Mouse (Mus musculus): Measurements from ENCODE around the gene Oas1c.
"Not testable (repeated sequence)": the region's sequence is repeated elsewhere in the genome, so short reads cannot be mapped to it uniquely, and the experiment has no call there.

The Oas1c gene

GRCm38 (mm10) chr5:120811951-120812819 lies at the start of gene Oas1c:
Gene Oas1c (minus strand): TSS chr5:120812514.
- in situ Hi-C loops (cut with MboI, MseI) = no loop called here

- in situ Hi-C loops (cut with MboI, MseI) = no loop called here
These were observed 48.8 kb upstream of the Oas1c start, which contains the start of gene Oas1h for GRCm38 (mm10) chr5:120861121-120861520. Gene Oas1h (plus strand): TSS chr5:120861421.

- in situ Hi-C loops (cut with MboI, MseI) = no loop called here
These were observed 46.9 kb upstream of the Oas1c start for GRCm38 (mm10) chr5:120859241-120859640.

GRCm38 (mm10) chr5:120849601-120850136 lies 37.4 kb upstream of the Oas1c start:
- in situ Hi-C loops (cut with MboI, MseI) = no loop called here

- in situ Hi-C loops (cut with MboI, MseI) = no loop called here
These were observed 34.8 kb upstream of the Oas1c start, which contains the start of gene Oas1f for GRCm38 (mm10) chr5:120847067-120847466. Gene Oas1f (plus strand): TSS chr5:120847367.

- in situ Hi-C loops (cut with MboI, MseI) = loop anchor here in 1 of 2 experiments (5.0 kb wide), 1 partner anchor 42 kb away; no protein-coding TSS in a partner anchor
These were observed 32.4 kb upstream of the Oas1c start for GRCm38 (mm10) chr5:120844713-120845112.

- in situ Hi-C loops (cut with MboI, MseI) = no loop called here
These were observed 24.6 kb upstream of the Oas1c start for GRCm38 (mm10) chr5:120836731-120837585.

GRCm38 (mm10) chr5:120833335-120834280 lies 21.3 kb upstream of the Oas1c start:
- in situ Hi-C loops (cut with MboI, MseI) = no loop called here

GRCm38 (mm10) chr5:120831031-120831430 lies 18.7 kb upstream of the Oas1c start:
- in situ Hi-C loops (cut with MboI, MseI) = no loop called here

- in situ Hi-C loops (cut with MboI, MseI) = no loop called here
These were observed 6.7 kb upstream of the Oas1c start for GRCm38 (mm10) chr5:120818999-120819398.

- in situ Hi-C loops (cut with MboI, MseI) = no loop called here
These were observed 3.6 kb upstream of the Oas1c start for GRCm38 (mm10) chr5:120815949-120816348.

GRCm38 (mm10) chr5:120813023-120813422 lies 709 bp upstream of the Oas1c start:
- in situ Hi-C loops (cut with MboI, MseI) = no loop called here

- in situ Hi-C loops (cut with MboI, MseI) = no loop called here
These were observed 3.1 kb downstream of the Oas1c start for GRCm38 (mm10) chr5:120809171-120809570.

GRCm38 (mm10) chr5:120806458-120806857 lies 5.9 kb downstream of the Oas1c start:
- in situ Hi-C loops (cut with MboI, MseI) = no loop called here

GRCm38 (mm10) chr5:120803596-120803995 lies 8.7 kb downstream of the Oas1c start:
- in situ Hi-C loops (cut with MboI, MseI) = loop anchor here (5.0 kb wide), 2 partner anchors 39 to 69 kb away; no protein-coding TSS in a partner anchor

GRCm38 (mm10) chr5:120798943-120799342 lies 13.4 kb downstream of the Oas1c start:
- in situ Hi-C loops (cut with MboI, MseI) = not testable (repeated sequence)

GRCm38 (mm10) chr5:120798147-120798546 lies 14.2 kb downstream of the Oas1c start:
- in situ Hi-C loops (cut with MboI, MseI) = not testable (repeated sequence)

GRCm38 (mm10) chr5:120795480-120796034 lies 16.8 kb downstream of the Oas1c start, which contains the start of gene Oas1e:
Gene Oas1e (minus strand): TSS chr5:120795530.
- in situ Hi-C loops (cut with MboI, MseI) = not testable (repeated sequence)

GRCm38 (mm10) chr5:120793043-120793442 lies 19.3 kb downstream of the Oas1c start:
- in situ Hi-C loops (cut with MboI, MseI) = no loop called here

GRCm38 (mm10) chr5:120787042-120787441 lies 25.3 kb downstream of the Oas1c start:
- in situ Hi-C loops (cut with MboI, MseI) = no loop called here
